Mouse (Mus musculus) small intestine, adult 2 months (tissue): ENCODE results near the gene Slc22a20. TPM values are rescaled to one million over a fixed set of nuclear protein-coding genes. Genes with fewer than 3 reads are reported as not detected.
A peak's percentile ranks its signal among the peaks of the same experiment; 100 is the strongest.

Experiments used
- H3K27ac ChIP-seq: fragments of 200-500 bp; 2 replicates; pipeline ENCODE4 v1.5.1; 2012; ENCODE audit warnings: low read depth, low read length, control low read depth, inconsistent platforms; ENCODE audit not compliant: insufficient read depth
- H3K27me3 ChIP-seq: fragments of 200-500 bp; 2 replicates; pipeline ENCODE4 v1.6.1; 2012; ENCODE audit warnings: mild to moderate bottlenecking, moderate library complexity, low read length, inconsistent platforms; ENCODE audit not compliant: control insufficient read depth, insufficient read depth
- H3K36me3 ChIP-seq: fragments of 200-500 bp; 2 replicates; pipeline ENCODE4 v1.6.1; 2012; ENCODE audit warnings: mild to moderate bottlenecking, low read length, control low read depth, inconsistent platforms; ENCODE audit not compliant: control insufficient read depth, insufficient read depth
- H3K4me1 ChIP-seq: fragments of 200-500 bp; 2 replicates; pipeline ENCODE4 v1.6.1; 2012; ENCODE audit warnings: low read length, inconsistent platforms, mixed read lengths; ENCODE audit not compliant: control insufficient read depth, insufficient read depth, insufficient read length
- H3K4me3 ChIP-seq: fragments of 200-500 bp; 2 replicates; pipeline ENCODE4 v1.5.1; 2012; ENCODE audit warnings: low read depth, mild to moderate bottlenecking, control low read depth, inconsistent platforms, low read length, moderate library complexity
- CTCF ChIP-seq: fragments of 200-500 bp; IDR thresholded peaks from 2 replicates; pipeline ENCODE4 v1.5.1; 2012; ENCODE audit warnings: low read depth, mild to moderate bottlenecking, control low read depth, inconsistent platforms, low read length, moderate library complexity, mixed read lengths; ENCODE audit not compliant: insufficient replicate concordance, insufficient read length; ENCODE audit errors: extremely low read depth
- POLR2A ChIP-seq: fragments of 200-500 bp; IDR thresholded peaks from 2 replicates; pipeline ENCODE4 v1.6.1; 2012; ENCODE audit warnings: low read depth, mild to moderate bottlenecking, control low read depth, inconsistent platforms, low read length, moderate library complexity
- WGBS: fragments of 180-500 bp; shearing (Covaris S2); methylation state at CpG from one replicate; pipeline ENCODE4 v1.1.7; 2018; 5-methylcytosine and 5-hydroxymethylcytosine counted together
- polyA plus RNA-seq: library from polyadenylated mRNA; depleted of rRNA; stranded (reverse); fragments of >200 nt; gene quantifications from 2 replicates; pipeline ENCODE4 v1.2.3, GENCODE M21; 2012; rRNA removed

Slc22a20 gene
- polyA plus RNA-seq, 1 experiment: 0.08 TPM

- peak overlapping the region; percentile 50 for H3K27ac ChIP-seq
- TF ChIP-seq POLR2A (no peak), CTCF (no peak)
- no peaks in the 10 kb centered on the region for H3K36me3 ChIP-seq
- WGBS: 33% methylated on average over 11 of the region's 11 CpGs
- H3K4me3 ChIP-seq: peak overlapping the region; percentile 38; the same call in 1 of the 2 replicates
- no peaks in the 10 kb centered on the region for H3K27me3 ChIP-seq
- peaks cover 15% of the 10 kb centered on the region for H3K4me1 ChIP-seq
Observed at GRCm38 (mm10) chr19:5925311-5925855, 60.6 kb downstream of the Slc22a20 start.

- Histone ChIP-seq H3K27me3 (no peaks in the 10 kb centered on the region), H3K27ac (peak within 1 kb of the TSS; percentile 83), H3K36me3 (no peaks in the 10 kb centered on the region), H3K4me1 (peaks cover 10% of the 10 kb centered on the region), H3K4me3 (peak within 1 kb of the TSS; percentile 70)
- TF ChIP-seq CTCF: peak; percentile 7; the same call in 1 of the 2 replicates
- peak; percentile 82; the same call in 1 of the 2 replicates for TF ChIP-seq POLR2A
- under 1% methylated on average over 18 of the region's 18 CpGs for WGBS
Observed at GRCm38 (mm10) chr19:5924713-5925093, 61.2 kb downstream of the Slc22a20 start, which contains the start of gene Cdc42ep2. Cdc42ep2 (minus strand) TSS chr19:5924816.

- TF ChIP-seq POLR2A: no peak; the same call in 1 of the 2 replicates
- TF ChIP-seq CTCF: peak; percentile 78; the same call in 1 of the 2 replicates
- Histone ChIP-seq H3K27me3 (no peaks in the 10 kb centered on the region), H3K36me3 (no peaks in the 10 kb centered on the region), H3K4me3 (peak overlapping the region; percentile 70), H3K4me1 (peaks cover 6% of the 10 kb centered on the region; the same call in 1 of the 2 replicates), H3K27ac (peak overlapping the region; percentile 83)
- 0% methylated on average over 38 of the region's 38 CpGs for WGBS
Observed at GRCm38 (mm10) chr19:5923990-5924712, 61.8 kb downstream of the Slc22a20 start.

GRCm38 (mm10) chr19:5922963-5923362 lies 63.0 kb downstream of the Slc22a20 start:
- Histone ChIP-seq H3K36me3 (peaks cover 7% of the 10 kb centered on the region), H3K27ac (no peak overlapping the region), H3K4me3 (no peak overlapping the region), H3K27me3 (no peaks in the 10 kb centered on the region), H3K4me1 (peaks cover 6% of the 10 kb centered on the region; the same call in 1 of the 2 replicates)
- TF ChIP-seq POLR2A: no peak
- TF ChIP-seq CTCF: no peak
- WGBS: 92% methylated on average over 3 of the region's 3 CpGs

GRCm38 (mm10) chr19:5922119-5922942 lies 63.6 kb downstream of the Slc22a20 start:
- 72% methylated on average over 15 of the region's 15 CpGs for WGBS
- Histone ChIP-seq H3K4me3 (peak overlapping the region; percentile 2; the same call in 1 of the 2 replicates), H3K36me3 (peaks cover 13% of the 10 kb centered on the region), H3K27me3 (no peaks in the 10 kb centered on the region), H3K4me1 (peaks cover 6% of the 10 kb centered on the region; the same call in 1 of the 2 replicates), H3K27ac (no peak overlapping the region)
- TF ChIP-seq POLR2A (no peak), CTCF (no peak)

GRCm38 (mm10) chr19:5921715-5922114 lies 64.2 kb downstream of the Slc22a20 start:
- Histone ChIP-seq H3K36me3 (peaks cover 16% of the 10 kb centered on the region), H3K4me3 (peak overlapping the region; percentile 14; the same call in 1 of the 2 replicates), H3K27me3 (no peaks in the 10 kb centered on the region), H3K27ac (no peak overlapping the region), H3K4me1 (peaks cover 6% of the 10 kb centered on the region; the same call in 1 of the 2 replicates)
- 24% methylated on average over 9 of the region's 9 CpGs for WGBS
- TF ChIP-seq POLR2A: no peak

Other genes starting within 250 kb of the Slc22a20 start
- 28.2 and 30.2 TPM in 2 replicates for gene Ltbp3, start 245.2 kb downstream of the Slc22a20 start, polyA plus RNA-seq
- 37.1 and 52.5 TPM in 2 replicates for gene Scyl1, start 214.7 kb downstream of the Slc22a20 start, polyA plus RNA-seq
- gene Frmd8, start 110.9 kb downstream of the Slc22a20 start, polyA plus RNA-seq: 32.1 and 62.1 TPM in 2 replicates
- 207 and 241 TPM in 2 replicates for gene Slc25a45, start 108.3 kb downstream of the Slc22a20 start, polyA plus RNA-seq
- gene Tigd3, start 92.0 kb downstream of the Slc22a20 start, polyA plus RNA-seq: 0.90 and 2.0 TPM in 2 replicates
- gene Dpf2, start 73.1 kb downstream of the Slc22a20 start, polyA plus RNA-seq: 34.1 and 64.3 TPM in 2 replicates
- 10.3 and 30.6 TPM in 2 replicates for gene Cdc42ep2, start 61.3 kb downstream of the Slc22a20 start, polyA plus RNA-seq
- gene Pola2, start 21.9 kb downstream of the Slc22a20 start, polyA plus RNA-seq: 14.2 and 40.8 TPM in 2 replicates
- gene Capn1, start 29.8 kb upstream of the Slc22a20 start, polyA plus RNA-seq: 30.9 and 129 TPM in 2 replicates
- gene Syvn1, start 60.4 kb upstream of the Slc22a20 start, polyA plus RNA-seq: 70.9 and 103 TPM in 2 replicates
- 7.6 and 14.8 TPM in 2 replicates for gene Mrpl49, start 71.6 kb upstream of the Slc22a20 start, polyA plus RNA-seq
- gene Fau, start 71.7 kb upstream of the Slc22a20 start, polyA plus RNA-seq: 1,660 and 2,469 TPM in 2 replicates
- gene Znhit2, start 75.0 kb upstream of the Slc22a20 start, polyA plus RNA-seq: 56.8 and 78.1 TPM in 2 replicates
- gene Tm7sf2, start 82.2 kb upstream of the Slc22a20 start, polyA plus RNA-seq: 30.6 and 49.4 TPM in 2 replicates
- gene Vps51, start 91.1 kb upstream of the Slc22a20 start, polyA plus RNA-seq: 46.5 and 84.2 TPM in 2 replicates
- not detected in 2 replicates for gene Tmem262, start 93.9 kb upstream of the Slc22a20 start, polyA plus RNA-seq
- gene Gm28374, start 96.1 kb upstream of the Slc22a20 start, polyA plus RNA-seq: not detected in 2 replicates
- 62.1 and 119 TPM in 2 replicates for gene Zfpl1, start 98.8 kb upstream of the Slc22a20 start, polyA plus RNA-seq
- gene Cdca5, start 98.8 kb upstream of the Slc22a20 start, polyA plus RNA-seq: 1.6 and 2.6 TPM in 2 replicates
- not detected in 2 replicates for gene AC131692.1, start 108.3 kb upstream of the Slc22a20 start, polyA plus RNA-seq
- gene Naaladl1, start 119.6 kb upstream of the Slc22a20 start, polyA plus RNA-seq: 46.7 and 1,874 TPM in 2 replicates
- gene Sac3d1, start 132.5 kb upstream of the Slc22a20 start, polyA plus RNA-seq: 35.7 and 46.4 TPM in 2 replicates
- gene Snx15, start 142.2 kb upstream of the Slc22a20 start, polyA plus RNA-seq: 19.8 and 41.8 TPM in 2 replicates
- gene Batf2, start 154.8 kb upstream of the Slc22a20 start, polyA plus RNA-seq: 67.6 and 146 TPM in 2 replicates
- 62.7 and 98.9 TPM in 2 replicates for gene Arl2, start 155.4 kb upstream of the Slc22a20 start, polyA plus RNA-seq
- 0.17 and 1.7 TPM in 2 replicates for gene Majin, start 198.2 kb upstream of the Slc22a20 start, polyA plus RNA-seq
- 0.74 TPM in 1 of 2 replicates, not detected in the other for gene Gpha2, start 240.2 kb upstream of the Slc22a20 start, polyA plus RNA-seq
- 64.2 and 112 TPM in 2 replicates for gene Ppp2r5b, start 249.7 kb upstream of the Slc22a20 start, polyA plus RNA-seq